Mouse (Mus musculus) testis, adult 2 months (tissue): ENCODE results near the gene Plagl1. TPM values are rescaled to one million over a fixed set of nuclear protein-coding genes. Genes with fewer than 3 reads are reported as not detected.

ENCODE experiments used
- H3K27ac ChIP-seq: fragments of 200-500 bp; 2 replicates; pipeline ENCODE4 v1.5.1; 2012; ENCODE audit warnings: low read depth, low read length; ENCODE audit not compliant: control insufficient read depth, insufficient read depth
- H3K27me3 ChIP-seq: fragments of 200-500 bp; 2 replicates; pipeline ENCODE4 v1.6.1; 2012; ENCODE audit warnings: mild to moderate bottlenecking, low read length, moderate library complexity; ENCODE audit not compliant: control insufficient read depth, insufficient read depth
- H3K36me3 ChIP-seq: fragments of 200-500 bp; 2 replicates; pipeline ENCODE4 v1.6.1; 2012; ENCODE audit warnings: mild to moderate bottlenecking, low read length; ENCODE audit not compliant: control insufficient read depth, insufficient read depth
- H3K4me1 ChIP-seq: fragments of 200-500 bp; 2 replicates; pipeline ENCODE4 v1.6.1; 2012; ENCODE audit warnings: low read length; ENCODE audit not compliant: control insufficient read depth, insufficient read depth
- H3K4me3 ChIP-seq: fragments of 200-500 bp; 2 replicates; pipeline ENCODE4 v1.5.1; 2012; ENCODE audit warnings: low read depth, mild to moderate bottlenecking, low read length, moderate library complexity, mixed read lengths; ENCODE audit not compliant: control insufficient read depth
- CTCF ChIP-seq: fragments of 200-500 bp; IDR thresholded peaks from 2 replicates; pipeline ENCODE4 v1.5.1; 2012; ENCODE audit warnings: low read depth, mild to moderate bottlenecking, inconsistent platforms, low read length, moderate library complexity; ENCODE audit not compliant: control insufficient read depth, insufficient read depth, insufficient replicate concordance
- POLR2A ChIP-seq: fragments of 200-500 bp; IDR thresholded peaks from 2 replicates; pipeline ENCODE4 v1.6.1; 2012; ENCODE audit warnings: low read depth, mild to moderate bottlenecking, inconsistent platforms, low read length, moderate library complexity; ENCODE audit not compliant: control insufficient read depth
- polyA plus RNA-seq: library from polyadenylated mRNA; depleted of rRNA; stranded (reverse); fragments of >200 nt; gene quantifications from 2 replicates; pipeline ENCODE4 v1.2.3, GENCODE M21; 2012

The Plagl1 gene
- polyA plus RNA-seq, 1 experiment: 4.2 TPM

- Histone ChIP-seq H3K36me3 (no peaks in the 10 kb centered on the region), H3K4me3 (peak overlapping the region; percentile 80), H3K27me3 (no peaks in the 10 kb centered on the region; the same call in 1 of the 2 replicates), H3K4me1 (peaks cover 6% of the 10 kb centered on the region), H3K27ac (no peak overlapping the region)
- TF ChIP-seq POLR2A (no peak), CTCF (no peak)
Measured at GRCm38 (mm10) chr10:13090596-13091424, 30.5 kb downstream of the Plagl1 start.

GRCm38 (mm10) chr10:13092996-13093395 is 32.7 kb downstream of the Plagl1 start:
- no peaks in the 10 kb centered on the region; the same call in 1 of the 2 replicates for H3K27me3 ChIP-seq
- H3K36me3 ChIP-seq: no peaks in the 10 kb centered on the region
- no peak overlapping the region for H3K4me3 ChIP-seq
- no peak overlapping the region for H3K27ac ChIP-seq
- peaks cover 6% of the 10 kb centered on the region for H3K4me1 ChIP-seq
- TF ChIP-seq CTCF (no peak), POLR2A (no peak)

- Histone ChIP-seq H3K4me3 (no peak overlapping the region), H3K36me3 (no peaks in the 10 kb centered on the region), H3K27me3 (no peaks in the 10 kb centered on the region), H3K4me1 (no peaks in the 10 kb centered on the region), H3K27ac (no peak overlapping the region)
- TF ChIP-seq POLR2A: no peak
- no peak for TF ChIP-seq CTCF
Measured at GRCm38 (mm10) chr10:13098895-13099294, 38.6 kb downstream of the Plagl1 start.

GRCm38 (mm10) chr10:13100061-13100648 is 39.9 kb downstream of the Plagl1 start:
- no peak overlapping the region for H3K27ac ChIP-seq
- no peaks in the 10 kb centered on the region for H3K4me1 ChIP-seq
- no peak overlapping the region for H3K4me3 ChIP-seq
- H3K27me3 ChIP-seq: no peaks in the 10 kb centered on the region
- H3K36me3 ChIP-seq: no peaks in the 10 kb centered on the region
- no peak for TF ChIP-seq CTCF
- TF ChIP-seq POLR2A: no peak

- Histone ChIP-seq H3K27me3 (no peaks in the 10 kb centered on the region), H3K4me1 (no peaks in the 10 kb centered on the region), H3K4me3 (no peak overlapping the region), H3K36me3 (no peaks in the 10 kb centered on the region), H3K27ac (no peak overlapping the region)
- no peak for TF ChIP-seq POLR2A
Measured at GRCm38 (mm10) chr10:13102360-13102759, 42.1 kb downstream of the Plagl1 start.

- Histone ChIP-seq H3K27me3 (no peaks in the 10 kb centered on the region), H3K27ac (no peak overlapping the region), H3K36me3 (no peaks in the 10 kb centered on the region), H3K4me1 (no peaks in the 10 kb centered on the region), H3K4me3 (no peak overlapping the region)
- TF ChIP-seq POLR2A: no peak
- TF ChIP-seq CTCF: no peak
Measured at GRCm38 (mm10) chr10:13103838-13104237, 43.5 kb downstream of the Plagl1 start.

GRCm38 (mm10) chr10:13106909-13107624 is 46.8 kb downstream of the Plagl1 start:
- no peaks in the 10 kb centered on the region for H3K27me3 ChIP-seq
- H3K27ac ChIP-seq: no peak overlapping the region
- no peak for TF ChIP-seq CTCF
- no peak for TF ChIP-seq POLR2A
- no peaks in the 10 kb centered on the region for H3K4me1 ChIP-seq
- H3K4me3 ChIP-seq: no peak overlapping the region
- H3K36me3 ChIP-seq: no peaks in the 10 kb centered on the region
